Mouse (Mus musculus) layer of hippocampus, adult 8-10 months (tissue): ENCODE data around the gene Tgfb1. TPM values are rescaled to one million over a fixed set of nuclear protein-coding genes. Genes with fewer than 3 reads are reported as not detected.
"Not testable (repeated sequence)": the region's sequence is repeated elsewhere in the genome, so short reads cannot be mapped to it uniquely, and the experiment has no call there.

Experiments
- DNase-seq, 2 experiments: peaks; one replicate each; pipeline ENCODE4 v3.0.0; 2022; ENCODE audit warnings: low spot score in 2 of 2
- total RNA-seq, 4 experiments: library from RNA; stranded (reverse); gene quantifications; 2 replicates each; pipeline ENCODE4 v1.2.4; 2022

Gene Tgfb1
- total RNA-seq, 4 experiments from 2014 or later: 7.2 to 26.4 (median 15.7) TPM

GRCm38 (mm10) chr7:25705801-25706251 is 19.0 kb downstream of the Tgfb1 start:
- no peak for DNase-seq

- no peak for DNase-seq
Observed at GRCm38 (mm10) chr7:25706578-25707170, 19.9 kb downstream of the Tgfb1 start.

GRCm38 (mm10) chr7:25707581-25708292 is 20.9 kb downstream of the Tgfb1 start:
- DNase-seq: no peak

GRCm38 (mm10) chr7:25709961-25710360 is 23.2 kb downstream of the Tgfb1 start:
- no peak for DNase-seq

- no peak for DNase-seq
Observed at GRCm38 (mm10) chr7:25710519-25711130, 23.8 kb downstream of the Tgfb1 start.

- no peak for DNase-seq
Observed at GRCm38 (mm10) chr7:25711165-25711564, 24.4 kb downstream of the Tgfb1 start.

- DNase-seq: no peak
Observed at GRCm38 (mm10) chr7:25711731-25712197, 25.0 kb downstream of the Tgfb1 start.

- DNase-seq: no peak
Observed at GRCm38 (mm10) chr7:25712801-25713200, 26.0 kb downstream of the Tgfb1 start.

GRCm38 (mm10) chr7:25714581-25714980 is 27.8 kb downstream of the Tgfb1 start:
- no peak for DNase-seq

GRCm38 (mm10) chr7:25715731-25716271 is 29.0 kb downstream of the Tgfb1 start:
- no peak for DNase-seq

- no peak for DNase-seq
Observed at GRCm38 (mm10) chr7:25717478-25717877, 30.7 kb downstream of the Tgfb1 start.

- DNase-seq: peak; percentile 93 to 97
Observed at GRCm38 (mm10) chr7:25718788-25719417, 32.1 kb downstream of the Tgfb1 start, which contains the start of gene Ccdc97. Gene Ccdc97, minus strand, starts transcription at chr7:25719088.

GRCm38 (mm10) chr7:25719761-25720610 is 33.2 kb downstream of the Tgfb1 start:
- peak in 1 of 2 experiments; percentile 82 for DNase-seq

- DNase-seq: no peak
Observed at GRCm38 (mm10) chr7:25720760-25721159, 34.0 kb downstream of the Tgfb1 start.

- not testable (repeated sequence) for DNase-seq
Observed at GRCm38 (mm10) chr7:25721776-25722175, 35.0 kb downstream of the Tgfb1 start.

- DNase-seq: no peak
Observed at GRCm38 (mm10) chr7:25725886-25726285, 39.1 kb downstream of the Tgfb1 start.

GRCm38 (mm10) chr7:25727800-25728199 is 41.0 kb downstream of the Tgfb1 start:
- no peak for DNase-seq

- DNase-seq: no peak
Observed at GRCm38 (mm10) chr7:25729396-25729795, 42.6 kb downstream of the Tgfb1 start.

GRCm38 (mm10) chr7:25729862-25730261 is 43.1 kb downstream of the Tgfb1 start:
- DNase-seq: no peak

GRCm38 (mm10) chr7:25731294-25732055 is 44.7 kb downstream of the Tgfb1 start:
- no peak for DNase-seq
